Mouse (Mus musculus): ENCODE data around the gene Tspyl2.
"Not testable (repeated sequence)": the region's sequence is repeated elsewhere in the genome, so short reads cannot be mapped to it uniquely, and the experiment has no call there.

Tspyl2 gene

GRCm38 (mm10) chrX:152342358-152342901, at the start of gene Tspyl2:
Gene Tspyl2, minus strand, starts transcription at chrX:152342425.
- DNase-seq (ENCODE audit: low read depth): peak; percentile 72

- no peak for DNase-seq (ENCODE audit: low read depth)
Measured at GRCm38 (mm10) chrX:152368397-152369273, 26.4 kb upstream of the Tspyl2 start, which contains the start of gene Gpr173. Gene Gpr173, minus strand, starts transcription at chrX:152368704.

DNA sequence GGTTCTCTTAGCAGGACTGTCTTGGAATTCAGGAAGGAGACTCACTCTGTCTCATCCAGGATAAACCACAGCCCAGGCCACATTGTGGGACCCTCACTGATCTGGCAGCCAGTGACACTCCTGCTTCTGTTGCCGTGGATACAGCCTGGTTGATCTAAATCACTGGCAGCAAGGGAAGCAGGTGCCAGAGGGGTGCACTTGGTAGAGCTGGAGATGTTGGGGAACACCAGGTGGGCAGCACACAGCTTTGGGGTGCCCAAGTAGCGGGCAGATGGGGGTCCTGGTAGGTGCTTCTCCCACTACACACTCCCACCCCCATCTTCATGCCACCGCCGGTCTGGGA, 25.8 kb upstream of the Tspyl2 start:
- no peak for DNase-seq (ENCODE audit: low read depth)

GRCm38 (mm10) chrX:152366418-152366817, 24.2 kb upstream of the Tspyl2 start:
- no peak for DNase-seq (ENCODE audit: low read depth)

DNA sequence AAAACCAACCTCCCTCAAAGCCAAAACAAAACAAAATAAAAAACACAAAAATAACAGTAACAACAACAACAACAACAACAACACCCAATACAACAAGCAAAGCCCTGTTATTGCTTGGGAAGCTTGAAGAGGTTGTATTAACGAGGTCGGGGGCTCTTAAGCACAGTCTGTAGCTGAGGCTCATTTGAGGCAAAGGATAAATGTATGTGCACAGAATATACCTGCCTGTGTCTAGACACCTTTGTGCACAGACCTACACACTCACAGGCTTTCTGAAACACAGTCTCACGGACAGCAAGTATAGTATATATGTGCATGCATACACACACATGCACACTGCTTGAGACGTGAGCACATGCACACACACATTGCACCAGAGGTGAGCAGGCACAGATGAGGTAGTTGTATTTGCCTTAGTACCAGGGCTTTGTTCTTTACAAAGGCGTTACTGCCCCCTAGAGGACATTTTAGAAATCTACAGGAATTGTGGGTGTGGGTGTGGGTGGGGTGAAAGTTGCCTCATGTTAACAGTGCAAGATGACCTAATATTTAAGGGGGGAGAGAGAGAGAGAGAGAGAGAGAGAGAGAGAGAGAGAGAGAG, 10.4 kb upstream of the Tspyl2 start:
- DNase-seq (ENCODE audit: low read depth): peak; percentile 57

DNA sequence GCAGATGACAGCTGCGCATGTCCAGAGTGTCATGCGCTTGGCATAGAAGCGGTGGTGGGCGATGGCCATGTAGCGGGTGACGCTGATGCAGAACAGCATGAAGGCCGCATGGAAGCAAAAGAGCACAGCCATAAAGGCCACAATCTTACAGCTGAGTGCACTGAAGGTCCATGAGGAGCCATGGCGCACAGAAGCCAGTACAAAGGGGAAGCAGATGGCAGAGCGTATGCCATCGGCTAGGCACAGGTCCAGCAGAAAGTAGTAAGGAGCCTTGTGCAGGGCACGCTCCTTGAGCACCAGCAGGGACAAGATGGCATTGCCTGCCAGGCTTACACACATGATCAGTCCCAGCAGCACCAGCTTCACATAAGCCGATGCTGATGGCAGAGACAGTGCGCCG, 4.8 kb upstream of the Tspyl2 start:
- DNase-seq (ENCODE audit: low read depth): no peak

- no peak for DNase-seq (ENCODE audit: low read depth)
Measured at GRCm38 (mm10) chrX:152346587-152346986, 4.4 kb upstream of the Tspyl2 start.

DNA sequence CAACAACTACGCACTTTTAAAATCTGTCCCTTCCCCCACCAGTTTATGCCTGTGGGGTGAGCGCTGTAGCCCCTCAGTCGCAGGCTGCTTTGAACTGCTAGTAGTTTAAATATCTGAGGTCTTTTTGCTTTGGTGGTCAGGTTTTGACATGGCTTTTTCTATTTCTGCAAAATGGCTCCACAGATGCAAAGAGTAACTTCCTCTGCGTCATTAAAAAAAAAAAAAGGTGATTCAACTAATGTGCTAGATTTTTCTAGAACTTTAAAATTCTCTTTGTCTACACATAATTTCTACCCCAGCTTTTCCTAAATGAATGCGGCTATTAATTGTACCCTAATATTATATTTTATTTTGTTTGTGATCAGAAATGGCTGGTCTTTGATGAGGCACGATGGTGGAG, 678 bp upstream of the Tspyl2 start:
- no peak for DNase-seq (ENCODE audit: low read depth)

DNA sequence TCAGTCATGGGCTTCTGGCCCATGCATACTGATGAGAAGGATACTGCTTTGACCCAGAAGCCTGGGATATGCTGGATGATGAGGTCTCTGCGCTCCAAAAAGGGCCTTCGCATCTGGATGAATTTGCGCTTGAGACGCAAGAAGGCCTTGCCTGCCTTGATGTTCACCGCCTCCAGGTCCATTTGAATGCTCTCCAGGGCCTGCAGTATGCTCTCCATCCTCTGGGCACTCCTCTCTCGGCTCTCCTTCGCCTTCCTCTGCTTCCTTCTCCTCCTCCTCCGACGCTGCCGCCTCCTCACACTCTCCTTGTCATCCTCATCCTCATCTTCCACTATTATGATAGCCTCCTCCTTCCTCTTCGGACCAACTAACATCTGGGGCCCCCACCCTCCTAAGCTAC, 729 bp downstream of the Tspyl2 start:
- DNase-seq (ENCODE audit: low read depth): no peak

DNA sequence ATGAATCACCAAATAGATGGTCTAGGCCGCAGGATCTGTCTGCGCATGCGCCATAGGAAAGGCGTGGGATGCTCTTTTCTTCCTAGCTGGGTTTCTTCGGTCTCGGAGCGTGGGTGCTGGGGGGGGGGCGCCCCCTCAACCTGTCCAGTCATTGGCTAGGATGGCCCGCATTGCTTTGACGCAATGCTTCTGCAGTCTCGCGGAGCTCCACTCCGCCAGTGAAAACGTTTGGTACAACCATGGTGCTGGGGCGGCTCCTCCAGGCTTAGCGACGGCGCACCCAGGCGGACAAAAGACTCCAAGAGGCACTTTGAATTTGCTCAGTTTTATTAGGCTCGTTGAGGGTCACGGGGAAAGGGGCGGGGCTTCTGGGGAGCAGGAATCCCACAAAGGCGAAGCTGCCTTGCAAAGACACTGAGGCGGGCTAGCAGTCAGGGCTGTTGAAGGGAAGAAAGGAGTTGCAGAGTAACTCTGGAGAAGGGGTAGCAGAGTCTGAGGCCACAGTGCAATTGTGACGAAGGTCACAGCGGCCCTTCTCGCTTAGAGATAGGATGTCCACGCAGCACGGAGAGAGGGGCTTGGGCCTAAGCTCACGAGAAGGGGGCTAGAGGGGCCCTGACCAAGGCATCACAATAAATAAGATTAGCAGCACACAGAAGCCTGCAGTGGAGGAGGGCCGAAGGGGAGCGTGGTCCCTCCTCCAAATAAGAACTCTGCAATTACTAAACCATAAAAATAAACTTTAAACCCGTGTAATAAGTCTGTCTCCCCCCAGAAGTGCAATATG, 5.5 kb downstream of the Tspyl2 start:
- DNase-seq (ENCODE audit: low read depth): peak; percentile 72

GRCm38 (mm10) chrX:152336123-152336522, 6.1 kb downstream of the Tspyl2 start:
- DNase-seq (ENCODE audit: low read depth): not testable (repeated sequence)

DNA sequence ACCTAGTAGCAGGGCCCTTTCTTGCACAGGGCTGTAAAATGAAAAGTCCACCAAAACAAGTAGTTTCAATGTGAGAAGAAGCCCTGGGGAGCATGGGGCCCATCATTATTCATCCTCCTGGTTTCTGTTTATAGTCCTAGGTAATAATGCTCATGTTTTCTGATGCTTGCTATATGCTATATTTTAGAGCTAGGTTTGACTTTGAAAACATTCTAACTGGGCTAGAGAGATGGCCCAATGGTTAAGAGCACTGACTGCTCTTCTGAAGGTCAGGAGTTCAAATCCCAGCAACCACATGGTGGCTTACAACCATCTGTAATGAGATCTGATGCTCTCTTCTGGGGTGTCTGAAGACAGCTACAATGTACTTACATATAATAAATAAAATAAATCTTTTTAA, 12.8 kb downstream of the Tspyl2 start:
- not testable (repeated sequence) for DNase-seq (ENCODE audit: low read depth)

DNA sequence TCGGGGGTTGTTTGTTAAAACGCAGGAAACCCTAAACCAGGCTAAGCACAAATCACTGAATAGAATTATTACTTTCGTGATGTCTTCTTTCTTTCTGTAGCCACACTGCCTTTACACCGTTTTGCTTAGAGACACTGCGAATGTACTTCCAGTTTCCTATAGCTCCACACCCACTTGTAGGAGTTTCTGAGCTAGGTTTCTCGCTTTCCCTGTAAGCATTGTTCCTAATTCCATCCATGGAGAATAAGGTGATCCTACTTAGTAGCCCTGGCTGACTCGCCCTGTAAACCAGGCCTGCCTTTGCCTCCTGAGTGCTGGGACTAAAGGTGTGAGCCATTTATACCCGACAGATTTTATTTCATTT, 14.6 kb downstream of the Tspyl2 start:
- DNase-seq (ENCODE audit: low read depth): no peak

GRCm38 (mm10) chrX:152326996-152327688, 15.1 kb downstream of the Tspyl2 start, which contains the start of gene Kantr:
Gene Kantr, minus strand, starts transcription at chrX:152327495.
- peak; percentile 59 for DNase-seq (ENCODE audit: low read depth)

- no peak for DNase-seq (ENCODE audit: low read depth)
Measured at GRCm38 (mm10) chrX:152323584-152323983, 18.6 kb downstream of the Tspyl2 start.

DNA sequence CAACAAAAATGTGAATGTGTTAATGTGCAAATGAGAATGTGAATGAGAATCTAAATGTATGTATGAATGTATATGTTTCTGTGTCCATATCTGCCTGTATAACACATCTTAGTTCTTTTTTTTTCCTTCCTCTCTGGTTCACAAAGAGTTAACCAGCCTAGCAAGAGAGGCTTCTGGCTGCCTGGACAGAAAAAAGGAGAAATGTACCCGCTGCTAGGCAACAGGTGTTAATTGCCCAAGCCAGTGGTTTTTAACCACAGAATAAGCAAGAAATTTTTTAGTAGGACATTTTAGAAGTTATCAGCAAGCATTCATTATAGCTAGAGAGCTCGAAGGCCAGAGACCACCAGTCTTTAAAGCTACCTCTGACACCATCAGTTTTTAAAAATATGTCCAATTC, 19.4 kb downstream of the Tspyl2 start:
- no peak for DNase-seq (ENCODE audit: low read depth)

DNA sequence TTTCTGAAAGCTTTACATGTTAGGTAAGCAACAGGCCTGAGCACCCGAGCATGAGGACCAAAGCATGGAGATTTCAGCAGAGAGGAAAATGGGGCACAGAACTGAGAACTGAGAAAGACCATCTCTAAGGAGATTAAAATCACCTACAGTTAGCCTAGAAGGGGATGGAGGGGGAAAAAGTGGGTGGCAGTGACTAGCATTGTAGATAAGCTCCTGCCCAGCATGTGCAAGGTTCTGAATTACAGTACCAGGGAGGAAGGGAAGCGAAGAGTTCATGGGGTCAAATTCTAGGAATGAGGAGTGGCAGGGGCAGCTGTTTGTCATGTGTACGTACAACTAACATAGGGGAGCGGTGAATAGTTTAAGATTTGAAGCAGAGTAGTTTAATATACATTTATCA, 21.7 kb downstream of the Tspyl2 start:
- DNase-seq (ENCODE audit: low read depth): no peak

DNA sequence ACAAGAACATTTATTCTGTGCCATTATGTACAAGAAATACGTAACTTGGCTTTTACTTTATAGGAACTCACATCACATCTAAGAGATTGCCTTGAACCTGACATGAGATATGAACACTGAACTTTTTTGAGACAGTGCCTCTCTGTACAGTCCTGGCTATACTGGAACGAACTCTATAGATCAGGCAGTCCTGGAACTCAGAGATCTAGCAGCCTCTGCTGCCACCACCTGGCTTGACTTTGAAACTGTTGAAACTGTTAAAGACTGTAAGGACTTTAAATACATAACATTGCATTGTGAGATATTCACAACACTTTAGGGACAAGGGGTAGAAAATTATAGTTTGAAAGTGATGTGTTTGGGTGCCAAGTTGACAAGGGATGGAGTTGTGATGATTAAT, 34.3 kb downstream of the Tspyl2 start:
- DNase-seq (ENCODE audit: low read depth): peak; percentile 19

- peak; percentile 20 for DNase-seq (ENCODE audit: low read depth)
Measured at GRCm38 (mm10) chrX:152307371-152307770, 34.9 kb downstream of the Tspyl2 start.

- DNase-seq (ENCODE audit: low read depth): no peak
Measured at GRCm38 (mm10) chrX:152306224-152306623, 36.0 kb downstream of the Tspyl2 start.

DNA sequence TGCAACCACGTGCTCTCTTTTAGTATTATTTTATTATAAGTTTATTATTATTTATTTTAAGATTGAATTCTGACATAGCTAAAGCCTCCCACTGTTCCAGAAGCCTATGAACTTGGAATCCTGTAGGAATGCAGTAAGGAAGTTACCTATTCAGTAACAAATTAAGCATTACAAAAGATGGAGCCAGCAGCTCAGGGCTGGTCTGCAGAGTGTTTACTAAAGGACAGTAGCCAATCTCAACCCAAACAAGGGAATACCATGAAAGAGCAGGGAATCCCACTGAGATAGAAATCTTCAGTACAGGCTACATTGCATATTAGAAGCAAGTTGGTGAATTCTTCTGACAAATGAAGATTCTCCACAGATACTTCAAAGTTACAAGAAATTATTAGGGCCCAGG, 55.2 kb downstream of the Tspyl2 start:
- DNase-seq (ENCODE audit: low read depth): not testable (repeated sequence)

Measured in c-Kit-positive CD71-negative TER-119-negative erythroid progenitor cells, embryonic 14.5 days (primary cell).